Mouse (Mus musculus) G1E (cell line): ENCODE measurements around the gene Adamts8.

Experiments
- CTCF ChIP-seq: IDR thresholded peaks from 2 replicates; pipeline ENCODE4 v1.5.1; 2012; ENCODE audit warnings: low read depth, low read length, inconsistent platforms, mixed read lengths
- GATA1 ChIP-seq: IDR thresholded peaks from 2 replicates; pipeline ENCODE4 v1.6.1; 2012; ENCODE audit warnings: borderline replicate concordance, low read length, inconsistent platforms, mixed read lengths
- TAL1 ChIP-seq: conservative IDR thresholded peaks from 2 replicates; pipeline ENCODE4 v1.6.1; 2012; ENCODE audit warnings: low read depth, low read length, inconsistent platforms, mixed read lengths

GRCm38 (mm10) chr9:30963780-30964179 is 21.4 kb downstream of the Adamts8 start:
- TF ChIP-seq CTCF (no peak), TAL1 (no peak), GATA1 (no peak)
